Mouse (Mus musculus): Measurements from ENCODE around the gene Tsks. TPM values are rescaled to one million over a fixed set of nuclear protein-coding genes. Genes with fewer than 3 reads are reported as not detected.

The Tsks gene
- polyA plus RNA-seq, 1 experiment from 2014 or later: not detected

DNA sequence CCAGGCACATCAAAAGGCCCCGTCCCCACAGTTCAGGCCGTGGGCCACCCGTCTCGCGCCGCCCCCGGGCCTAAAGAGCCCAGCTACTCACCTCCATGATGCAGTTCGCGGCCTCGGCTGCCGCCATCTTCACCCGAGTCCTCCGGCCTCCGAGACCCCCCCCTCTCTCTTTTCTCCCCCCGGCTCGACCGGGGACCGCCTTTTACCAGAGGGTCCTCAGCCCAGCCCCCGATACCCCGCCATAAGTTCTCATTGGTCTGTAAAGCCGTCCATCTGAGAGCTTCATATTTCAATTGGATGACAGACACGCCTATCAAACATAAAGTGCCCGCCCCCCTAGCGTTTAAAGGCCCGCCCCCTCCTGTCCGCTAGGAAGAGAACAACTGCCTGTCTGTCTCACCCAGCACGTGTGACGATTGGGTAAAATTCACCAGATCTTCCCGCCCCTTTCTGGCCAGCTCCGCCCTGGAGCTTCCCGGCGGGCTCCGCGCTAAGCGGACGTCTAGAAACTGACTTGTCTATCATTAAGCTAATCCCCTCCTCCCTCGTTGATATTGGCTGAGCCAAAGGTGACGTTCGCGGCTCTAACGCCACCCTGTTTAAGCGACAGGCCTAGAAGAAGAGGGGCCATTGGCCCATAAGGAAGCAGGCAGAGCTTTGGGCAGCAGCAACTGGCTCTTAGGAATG lies 43.3 kb downstream of the Tsks start, which contains the start of gene Prmt1:
TSS of gene Prmt1 (minus strand) at position 377 of the 687 bp plus-strand sequence.
- under 1% methylated on average over 42 of the region's 42 CpGs for whole genome bisulfite sequencing
- peak within 1 kb of the TSS; percentile 94 for H3K9ac ChIP-seq (replicated peaks; ENCODE audit: low read length)
- no peaks in the 10 kb centered on the region for H3K27me3 ChIP-seq (ENCODE audit: control insufficient read depth, insufficient read depth, low read length)
- H3K36me3 ChIP-seq (ENCODE audit: control insufficient read depth, insufficient read depth, low read length): peaks cover 22% of the 10 kb centered on the region
- H3K27ac ChIP-seq (replicated peaks; ENCODE audit: low read depth, low read length): peak within 1 kb of the TSS; percentile 94
- ATAC-seq (ENCODE audit: low FRiP score, low TSS enrichment): peak; percentile 95
- peak; percentile 99 for DNase-seq
- H3K4me2 ChIP-seq (ENCODE audit: low read length): peak within 1 kb of the TSS; percentile 73
- H3K4me3 ChIP-seq (replicated peaks; ENCODE audit: low read depth, low read length): peak within 1 kb of the TSS; percentile 94
- peaks cover 31% of the 10 kb centered on the region for H3K4me1 ChIP-seq (ENCODE audit: control insufficient read depth, insufficient read depth, low read length)
- no peaks in the 10 kb centered on the region for H3K9me3 ChIP-seq (ENCODE audit: control insufficient read depth, low read length)

GRCm38 (mm10) chr7:44986879-44987718 lies 44.1 kb downstream of the Tsks start:
- DNase-seq (no peak), ATAC-seq (ENCODE audit: low FRiP score, low TSS enrichment) (peak; percentile 25)
- H3K4me1 ChIP-seq (ENCODE audit: control insufficient read depth, insufficient read depth, low read length): peaks cover 31% of the 10 kb centered on the region
- WGBS: under 1% methylated on average over 29 of the region's 29 CpGs
- peak overlapping the region; percentile 51 for H3K4me3 ChIP-seq (replicated peaks; ENCODE audit: low read depth, low read length)
- H3K27ac ChIP-seq (replicated peaks; ENCODE audit: low read depth, low read length): peak overlapping the region; percentile 92
- peak overlapping the region; percentile 76 for H3K9ac ChIP-seq (replicated peaks; ENCODE audit: low read length)
- peaks cover 22% of the 10 kb centered on the region for H3K36me3 ChIP-seq (ENCODE audit: control insufficient read depth, insufficient read depth, low read length)
- peak overlapping the region; percentile 73 for H3K4me2 ChIP-seq (ENCODE audit: low read length)
- no peaks in the 10 kb centered on the region for H3K27me3 ChIP-seq (ENCODE audit: control insufficient read depth, insufficient read depth, low read length)
- H3K9me3 ChIP-seq (ENCODE audit: control insufficient read depth, low read length): no peaks in the 10 kb centered on the region

- Histone ChIP-seq H3K27me3 (ENCODE audit: control insufficient read depth, insufficient read depth, low read length) (no peaks in the 10 kb centered on the region), H3K9ac (replicated peaks; ENCODE audit: low read length) (peak overlapping the region; percentile 36; the same call in 1 of the 2 replicates), H3K36me3 (ENCODE audit: control insufficient read depth, insufficient read depth, low read length) (peaks cover 28% of the 10 kb centered on the region), H3K9me3 (ENCODE audit: control insufficient read depth, low read length) (no peaks in the 10 kb centered on the region), H3K4me1 (ENCODE audit: control insufficient read depth, insufficient read depth, low read length) (peaks cover 16% of the 10 kb centered on the region), H3K27ac (replicated peaks; ENCODE audit: low read depth, low read length) (no peak overlapping the region), H3K4me3 (replicated peaks; ENCODE audit: low read depth, low read length) (peak overlapping the region; percentile 61), H3K4me2 (ENCODE audit: low read length) (peak overlapping the region; percentile 92)
- ATAC-seq (ENCODE audit: low FRiP score, low TSS enrichment) (no peak), DNase-seq (no peak)
- 16% methylated on average over 10 of the region's 10 CpGs for WGBS
Measured at GRCm38 (mm10) chr7:44996672-44997071, 53.7 kb downstream of the Tsks start.

- Histone ChIP-seq H3K36me3 (ENCODE audit: control insufficient read depth, insufficient read depth, low read length) (peaks cover 29% of the 10 kb centered on the region), H3K4me1 (ENCODE audit: control insufficient read depth, insufficient read depth, low read length) (peaks cover 16% of the 10 kb centered on the region), H3K4me3 (replicated peaks; ENCODE audit: low read depth, low read length) (peak within 1 kb of the TSS; percentile 61), H3K27me3 (ENCODE audit: control insufficient read depth, insufficient read depth, low read length) (no peaks in the 10 kb centered on the region), H3K27ac (replicated peaks; ENCODE audit: low read depth, low read length) (peak within 1 kb of the TSS; percentile 70), H3K9ac (replicated peaks; ENCODE audit: low read length) (peak within 1 kb of the TSS; percentile 71), H3K9me3 (ENCODE audit: control insufficient read depth, low read length) (no peaks in the 10 kb centered on the region), H3K4me2 (ENCODE audit: low read length) (peak within 1 kb of the TSS; percentile 92)
- peak; percentile 98 for DNase-seq
- WGBS: under 1% methylated on average over 43 of the region's 43 CpGs
- ATAC-seq (ENCODE audit: low FRiP score, low TSS enrichment): peak; percentile 92
Measured at GRCm38 (mm10) chr7:44997231-44997939, 54.4 kb downstream of the Tsks start, which contains the start of gene Irf3. Gene Irf3 (plus strand): TSS chr7:44997648.

GRCm38 (mm10) chr7:44997940-44998428 lies 55.0 kb downstream of the Tsks start:
- DNase-seq (no peak), ATAC-seq (ENCODE audit: low FRiP score, low TSS enrichment) (peak; percentile 15; the same call in 1 of the 2 replicates)
- Histone ChIP-seq H3K4me2 (ENCODE audit: low read length) (peak overlapping the region; percentile 92), H3K27ac (replicated peaks; ENCODE audit: low read depth, low read length) (peak overlapping the region; percentile 70), H3K9ac (replicated peaks; ENCODE audit: low read length) (peak overlapping the region; percentile 71), H3K4me1 (ENCODE audit: control insufficient read depth, insufficient read depth, low read length) (peaks cover 16% of the 10 kb centered on the region), H3K27me3 (ENCODE audit: control insufficient read depth, insufficient read depth, low read length) (no peaks in the 10 kb centered on the region), H3K36me3 (ENCODE audit: control insufficient read depth, insufficient read depth, low read length) (peaks cover 35% of the 10 kb centered on the region), H3K9me3 (ENCODE audit: control insufficient read depth, low read length) (no peaks in the 10 kb centered on the region), H3K4me3 (replicated peaks; ENCODE audit: low read depth, low read length) (peak overlapping the region; percentile 61)
- WGBS: 4% methylated on average over 15 of the region's 15 CpGs

DNA sequence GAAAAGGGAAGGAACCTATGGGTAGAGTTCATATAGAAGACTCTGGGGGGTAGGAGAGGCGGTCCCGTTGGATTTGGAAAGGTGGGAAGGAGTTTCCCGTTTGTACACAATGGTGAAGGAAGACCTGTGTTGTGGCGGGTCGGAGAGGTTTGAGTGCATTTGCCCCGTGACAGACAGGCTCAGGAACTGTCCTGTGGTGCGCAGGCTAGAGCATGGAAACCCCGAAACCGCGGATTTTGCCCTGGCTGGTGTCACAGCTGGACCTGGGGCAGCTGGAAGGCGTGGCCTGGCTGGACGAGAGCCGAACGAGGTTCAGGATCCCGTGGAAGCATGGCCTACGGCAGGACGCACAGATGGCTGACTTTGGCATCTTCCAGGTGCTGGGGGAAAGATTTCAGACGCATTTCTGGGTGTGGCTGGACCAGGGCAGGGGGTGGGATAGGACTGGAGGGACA lies 55.5 kb downstream of the Tsks start, which contains the start of gene Bcl2l12:
TSS of gene Bcl2l12 (minus strand) at position 212 of the 455 bp plus-strand sequence.
- Histone ChIP-seq H3K4me1 (ENCODE audit: control insufficient read depth, insufficient read depth, low read length) (peaks cover 16% of the 10 kb centered on the region), H3K9ac (replicated peaks; ENCODE audit: low read length) (peak within 1 kb of the TSS; percentile 71), H3K4me2 (ENCODE audit: low read length) (peak within 1 kb of the TSS; percentile 92), H3K27ac (replicated peaks; ENCODE audit: low read depth, low read length) (peak within 1 kb of the TSS; percentile 70), H3K9me3 (ENCODE audit: control insufficient read depth, low read length) (no peaks in the 10 kb centered on the region), H3K36me3 (ENCODE audit: control insufficient read depth, insufficient read depth, low read length) (peaks cover 41% of the 10 kb centered on the region), H3K4me3 (replicated peaks; ENCODE audit: low read depth, low read length) (peak within 1 kb of the TSS; percentile 61), H3K27me3 (ENCODE audit: control insufficient read depth, insufficient read depth, low read length) (no peaks in the 10 kb centered on the region)
- DNase-seq (peak; percentile 32), ATAC-seq (ENCODE audit: low FRiP score, low TSS enrichment) (no peak)
- 4% methylated on average over 18 of the region's 18 CpGs for WGBS

DNA sequence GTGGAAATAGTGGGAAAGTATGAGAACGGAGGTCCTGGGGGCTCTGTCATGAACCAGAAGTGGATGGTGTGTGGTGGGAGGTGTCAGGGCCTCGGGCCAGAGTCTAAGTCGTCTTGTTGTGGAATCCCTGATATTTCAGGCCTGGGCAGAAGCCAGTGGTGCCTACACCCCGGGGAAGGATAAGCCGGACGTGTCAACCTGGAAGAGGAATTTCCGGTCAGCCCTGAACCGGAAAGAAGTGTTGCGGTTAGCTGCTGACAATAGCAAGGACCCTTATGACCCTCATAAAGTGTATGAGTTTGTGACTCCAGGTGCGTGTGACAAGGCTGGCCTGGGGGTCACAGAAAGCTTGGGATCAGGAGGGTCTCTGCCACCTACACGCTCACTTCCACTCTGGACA lies 56.7 kb downstream of the Tsks start:
- peaks cover 51% of the 10 kb centered on the region for H3K36me3 ChIP-seq (ENCODE audit: control insufficient read depth, insufficient read depth, low read length)
- H3K4me3 ChIP-seq (replicated peaks; ENCODE audit: low read depth, low read length): no peak overlapping the region
- H3K4me2 ChIP-seq (ENCODE audit: low read length): no peak overlapping the region
- peaks cover 16% of the 10 kb centered on the region for H3K4me1 ChIP-seq (ENCODE audit: control insufficient read depth, insufficient read depth, low read length)
- no peaks in the 10 kb centered on the region for H3K27me3 ChIP-seq (ENCODE audit: control insufficient read depth, insufficient read depth, low read length)
- WGBS: 89% methylated on average over 11 of the region's 11 CpGs
- no peak for ATAC-seq (ENCODE audit: low FRiP score, low TSS enrichment)
- H3K9ac ChIP-seq (replicated peaks; ENCODE audit: low read length): no peak overlapping the region
- no peak for DNase-seq
- H3K9me3 ChIP-seq (ENCODE audit: control insufficient read depth, low read length): no peaks in the 10 kb centered on the region
- H3K27ac ChIP-seq (replicated peaks; ENCODE audit: low read depth, low read length): no peak overlapping the region

GRCm38 (mm10) chr7:45000539-45001114 lies 57.6 kb downstream of the Tsks start:
- WGBS: 84% methylated on average over 21 of the region's 21 CpGs
- H3K36me3 ChIP-seq (ENCODE audit: control insufficient read depth, insufficient read depth, low read length): peaks cover 60% of the 10 kb centered on the region

More at GRCm38 (mm10) chr7:45000539-45001114, 57.6 kb downstream of the Tsks start:
- H3K27me3 ChIP-seq (ENCODE audit: control insufficient read depth, insufficient read depth, low read length): no peaks in the 10 kb centered on the region
- peaks cover 16% of the 10 kb centered on the region for H3K4me1 ChIP-seq (ENCODE audit: control insufficient read depth, insufficient read depth, low read length)
- no peak overlapping the region for H3K4me3 ChIP-seq (replicated peaks; ENCODE audit: low read depth, low read length)
- no peaks in the 10 kb centered on the region for H3K9me3 ChIP-seq (ENCODE audit: control insufficient read depth, low read length)
- no peak overlapping the region for H3K27ac ChIP-seq (replicated peaks; ENCODE audit: low read depth, low read length)
- ATAC-seq (ENCODE audit: low FRiP score, low TSS enrichment) (no peak), DNase-seq (no peak)
- no peak overlapping the region for H3K4me2 ChIP-seq (ENCODE audit: low read length)
- no peak overlapping the region for H3K9ac ChIP-seq (replicated peaks; ENCODE audit: low read length)
